Mouse (Mus musculus) ES-E14 (cell line): ENCODE data around the gene Tmem132b.

ENCODE experiments used
- CHD2 ChIP-seq: IDR thresholded peaks from 2 replicates; pipeline ENCODE4 v1.6.1; 2014; ENCODE audit warnings: mild to moderate bottlenecking, low read depth, low read length, inconsistent platforms
- HCFC1 ChIP-seq: IDR thresholded peaks from 2 replicates; pipeline ENCODE4 v1.6.1; 2012; ENCODE audit warnings: low read length, inconsistent platforms, borderline replicate concordance; ENCODE audit not compliant: insufficient read depth
- MAFK ChIP-seq: IDR thresholded peaks from 2 replicates; pipeline ENCODE4 v1.6.1; 2014; ENCODE audit warnings: mild to moderate bottlenecking, low read depth, low read length, inconsistent platforms; ENCODE audit not compliant: insufficient read depth
- ZC3H11A ChIP-seq: IDR thresholded peaks from 2 replicates; pipeline ENCODE4 v1.6.1; 2012; ENCODE audit warnings: low read depth, mild to moderate bottlenecking, inconsistent platforms, low read length, borderline replicate concordance
- ZNF384 ChIP-seq: IDR thresholded peaks from 2 replicates; pipeline ENCODE4 v1.6.1; 2012; ENCODE audit warnings: low read depth, low read length, inconsistent platforms

GRCm38 (mm10) chr5:125752546-125752945 is 221.0 kb downstream of the Tmem132b start:
- TF ChIP-seq CHD2 = no peak
- TF ChIP-seq ZNF384 = no peak
- TF ChIP-seq HCFC1 = no peak
- no peak for TF ChIP-seq ZC3H11A
- no peak for TF ChIP-seq MAFK
